Mouse (Mus musculus) ZHBTc4 (cell line): ENCODE results near the gene Nif3l1.

Source experiments
- DNase-seq: peaks from one replicate; pipeline ENCODE4 v3.0.0-alpha.2; 2011; ENCODE audit warnings: low read depth, low spot score

Nif3l1 gene

DNA sequence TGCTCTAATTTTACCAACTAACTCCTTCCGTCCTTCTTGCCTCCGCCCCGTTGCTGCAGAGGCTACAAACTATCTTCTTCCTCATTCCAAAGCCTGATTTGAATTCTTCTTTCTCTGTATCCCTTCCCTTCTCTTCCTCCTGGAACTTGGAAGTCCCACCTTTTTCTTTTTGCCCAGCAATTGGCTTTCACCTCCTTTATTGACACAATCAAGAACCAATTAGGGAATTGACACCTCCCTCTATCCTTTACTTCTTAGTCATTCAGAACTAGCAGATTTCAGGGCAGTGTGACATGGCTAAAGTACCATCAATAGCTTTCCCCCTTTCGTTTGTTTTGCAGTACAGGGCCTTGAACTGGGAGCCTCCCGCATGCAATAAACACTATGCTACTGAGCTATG is 13.2 kb downstream of the Nif3l1 start:
- DNase-seq = peak; percentile 72

DNA sequence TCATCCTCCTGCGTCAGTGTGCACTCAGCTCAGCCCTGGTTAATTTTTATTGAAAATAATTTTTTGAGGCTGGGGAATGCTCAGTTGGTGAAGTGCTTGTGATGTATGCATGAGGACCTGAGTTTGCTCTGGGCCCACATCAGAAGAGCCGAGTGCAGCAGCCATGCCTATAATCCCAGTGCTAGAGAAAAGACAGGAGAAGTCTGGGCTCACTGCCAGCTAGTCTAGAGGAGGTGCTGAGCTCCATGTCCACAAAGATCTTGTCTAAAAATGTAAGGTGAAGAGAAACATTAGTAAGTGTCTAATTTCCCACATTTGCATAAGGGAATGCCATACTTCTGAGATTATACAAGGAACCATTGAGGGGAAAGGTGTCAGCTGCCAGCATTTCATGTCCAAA is 13.9 kb downstream of the Nif3l1 start:
- no peak for DNase-seq

DNA sequence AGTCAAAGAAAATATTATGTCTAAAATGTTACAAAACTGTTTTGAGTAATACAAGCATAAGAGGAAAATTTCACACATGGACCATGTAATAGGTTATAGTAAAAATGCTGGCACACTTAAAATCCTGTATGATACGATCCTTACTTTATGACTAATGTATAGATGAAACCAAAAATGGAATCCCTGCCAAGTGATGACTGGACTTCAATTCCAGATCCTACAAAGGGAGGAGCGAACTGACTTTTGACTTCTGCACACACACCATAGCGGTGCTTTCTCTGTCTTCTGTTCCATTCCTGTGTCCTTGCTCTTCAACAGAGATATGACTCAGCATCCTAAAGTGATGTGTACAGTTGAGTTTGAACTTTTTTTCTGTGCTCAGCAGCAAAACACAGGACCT is 15.6 kb downstream of the Nif3l1 start:
- no peak for DNase-seq

DNA sequence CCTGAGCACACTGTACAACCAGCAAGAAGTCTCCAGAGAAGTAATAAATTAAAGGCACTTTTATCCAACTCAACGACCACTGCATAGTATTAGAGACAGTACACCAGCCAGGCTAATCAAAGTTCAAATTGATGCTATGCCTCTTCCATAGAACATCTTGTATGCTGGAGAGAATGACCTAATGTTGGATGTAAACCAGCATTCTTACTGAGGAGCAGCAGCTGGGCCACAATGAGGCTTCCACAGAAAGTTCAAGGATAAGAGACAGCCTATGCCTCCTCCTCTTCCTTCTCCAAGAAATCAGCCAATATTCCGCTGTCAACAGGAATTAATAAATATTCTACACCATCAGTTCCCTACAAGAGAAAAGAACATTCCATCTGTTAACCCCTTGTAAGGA is 19.0 kb downstream of the Nif3l1 start:
- no peak for DNase-seq

DNA sequence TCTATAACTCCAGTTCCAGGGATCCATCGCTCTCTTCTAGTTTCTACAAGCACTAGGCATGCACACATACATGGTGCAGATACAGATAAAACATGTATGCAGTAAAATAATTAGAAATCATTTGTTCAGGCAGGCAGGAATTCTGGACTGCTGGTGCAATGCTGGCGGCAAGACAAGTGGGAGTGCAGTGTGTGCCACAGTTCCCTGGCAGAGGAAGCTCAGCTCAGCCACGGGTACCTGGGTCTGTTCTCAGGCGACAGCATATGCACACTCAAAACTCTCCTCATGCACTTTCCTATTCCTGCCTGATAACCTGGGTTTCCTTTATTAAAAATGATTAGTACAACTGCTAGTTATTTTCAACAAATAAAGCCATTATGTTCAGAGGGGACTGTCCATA is 20.1 kb downstream of the Nif3l1 start:
- DNase-seq = no peak

DNA sequence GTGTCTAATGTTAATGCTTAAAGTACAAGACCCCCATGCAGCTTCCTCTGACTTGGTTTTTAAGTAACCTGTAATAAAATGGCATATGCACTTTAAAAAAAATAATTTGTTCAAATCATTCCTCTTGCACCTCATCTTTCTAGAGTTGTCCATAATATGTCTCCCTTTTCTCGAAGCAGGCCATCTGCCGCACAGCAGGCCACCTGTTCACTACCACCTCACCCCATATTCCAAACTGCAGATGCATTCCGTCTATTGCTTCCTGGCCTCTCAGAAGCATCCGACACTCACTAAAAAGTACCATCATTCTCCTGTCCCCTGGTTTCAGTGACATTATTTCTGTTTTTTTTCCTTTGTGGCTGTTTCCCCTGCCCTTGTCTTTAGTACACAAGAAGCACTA is 20.6 kb downstream of the Nif3l1 start:
- DNase-seq = no peak

DNA sequence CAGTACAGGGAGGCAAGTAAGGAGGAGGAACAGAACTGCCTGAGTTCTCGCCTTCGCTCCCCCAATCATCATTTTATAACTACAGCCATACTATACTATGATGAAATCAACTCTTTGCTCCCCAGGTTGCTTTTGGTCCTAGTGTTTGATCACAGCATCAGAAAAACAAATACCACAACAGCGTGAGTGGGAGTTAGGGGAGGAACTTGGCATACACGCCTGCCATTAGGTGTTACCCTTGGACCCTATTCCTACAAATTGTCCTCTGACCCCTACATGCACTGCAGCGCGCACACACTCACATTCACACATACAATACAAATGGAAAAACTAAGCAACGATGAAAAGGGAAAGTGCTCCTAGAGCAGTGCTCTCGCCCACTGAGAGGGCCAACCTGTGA is 30.7 kb downstream of the Nif3l1 start:
- no peak for DNase-seq

DNA sequence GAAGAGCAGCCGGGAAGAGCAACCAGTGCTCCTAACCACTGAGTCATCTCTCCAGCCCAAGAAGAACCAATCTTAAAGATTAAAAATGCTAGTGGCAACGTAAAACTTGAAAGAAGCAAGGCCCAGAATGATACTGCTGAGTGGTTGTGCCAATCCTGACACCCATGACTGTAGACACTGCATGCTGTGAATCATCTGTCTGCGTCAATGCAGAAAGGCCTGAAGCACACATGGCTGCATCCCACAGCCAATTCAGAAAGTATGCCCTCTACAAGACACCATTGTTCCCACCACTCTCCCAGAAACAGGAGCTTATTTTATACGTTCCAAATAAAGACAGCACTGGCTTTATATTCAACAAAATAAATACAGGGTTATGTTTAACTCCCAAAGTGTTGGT is 37.7 kb downstream of the Nif3l1 start:
- no peak for DNase-seq

DNA sequence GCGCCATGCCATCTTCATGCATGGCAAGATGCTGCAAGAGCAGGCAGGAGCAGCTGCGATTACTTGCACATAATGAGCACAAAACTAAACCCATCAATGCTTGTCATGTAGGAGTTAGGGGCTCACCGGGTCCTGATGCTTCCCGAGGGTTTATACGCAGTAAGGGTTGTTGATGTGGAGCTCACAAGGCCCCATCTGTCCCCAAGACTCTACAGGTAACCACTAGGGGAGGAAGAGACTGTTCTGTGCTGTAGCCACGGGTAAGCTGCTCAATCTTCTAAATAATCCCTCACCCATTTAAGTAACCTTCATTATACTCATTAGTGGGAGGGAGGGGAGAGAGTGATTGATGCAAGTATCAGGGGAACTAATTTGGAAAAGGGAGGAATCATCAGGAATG is 50.7 kb downstream of the Nif3l1 start:
- DNase-seq = no peak

DNA sequence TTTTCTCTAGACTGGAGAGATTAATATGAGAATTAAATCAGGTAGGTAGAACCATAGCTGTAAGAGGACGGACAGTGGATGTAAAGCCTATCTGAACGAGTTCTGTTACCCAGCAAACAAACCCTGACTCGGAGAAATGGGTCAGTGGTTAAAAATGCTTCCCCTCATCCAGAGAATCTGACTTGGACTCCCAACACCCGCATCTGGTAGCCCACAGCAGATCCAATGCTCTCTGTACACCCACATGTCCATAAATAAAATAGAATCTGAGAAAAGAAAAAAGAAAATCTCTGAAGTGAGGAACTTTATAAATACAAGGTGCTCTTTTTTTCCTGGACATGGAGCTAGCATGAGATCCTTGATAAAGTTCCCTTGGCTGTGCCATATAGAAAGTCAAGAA is 52.7 kb downstream of the Nif3l1 start:
- no peak for DNase-seq

DNA sequence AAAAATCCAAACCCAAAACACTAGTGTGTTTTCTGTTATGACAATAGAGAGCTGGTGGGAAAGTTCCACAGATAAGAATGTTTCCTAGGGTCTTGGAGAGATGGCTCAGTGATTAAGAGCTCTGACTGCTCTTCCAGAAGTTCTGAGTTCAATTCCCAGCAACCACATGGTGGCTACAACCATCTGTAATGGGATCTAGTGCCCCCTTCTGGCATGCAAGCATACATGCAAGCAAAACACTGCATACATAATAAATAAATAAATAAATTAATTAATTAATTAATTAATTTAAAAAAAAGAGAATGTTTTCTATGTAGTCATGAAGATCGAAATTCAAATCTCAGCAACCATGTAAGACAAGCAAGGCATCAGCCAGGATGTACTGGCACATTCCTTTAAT is 53.8 kb downstream of the Nif3l1 start:
- DNase-seq = peak; percentile 46

DNA sequence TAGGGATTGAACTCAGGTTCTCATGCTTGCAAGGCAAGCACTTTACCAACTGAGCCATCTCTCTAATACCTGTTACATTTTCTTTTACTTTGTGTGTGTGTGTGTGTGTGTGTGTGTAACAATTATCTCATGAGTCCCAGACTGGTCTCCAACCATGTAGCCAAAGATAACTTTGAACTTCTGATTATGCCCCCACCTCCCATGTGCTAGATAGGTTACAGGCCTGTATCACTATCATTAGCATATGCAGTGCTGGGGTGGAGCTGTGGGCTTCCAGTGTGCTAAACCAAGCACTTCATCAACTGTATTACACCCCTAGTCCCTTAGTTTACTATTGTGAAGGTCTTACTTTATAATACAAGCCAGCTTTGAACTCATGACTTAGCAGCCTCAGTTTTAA is 58.2 kb downstream of the Nif3l1 start:
- no peak for DNase-seq

DNA sequence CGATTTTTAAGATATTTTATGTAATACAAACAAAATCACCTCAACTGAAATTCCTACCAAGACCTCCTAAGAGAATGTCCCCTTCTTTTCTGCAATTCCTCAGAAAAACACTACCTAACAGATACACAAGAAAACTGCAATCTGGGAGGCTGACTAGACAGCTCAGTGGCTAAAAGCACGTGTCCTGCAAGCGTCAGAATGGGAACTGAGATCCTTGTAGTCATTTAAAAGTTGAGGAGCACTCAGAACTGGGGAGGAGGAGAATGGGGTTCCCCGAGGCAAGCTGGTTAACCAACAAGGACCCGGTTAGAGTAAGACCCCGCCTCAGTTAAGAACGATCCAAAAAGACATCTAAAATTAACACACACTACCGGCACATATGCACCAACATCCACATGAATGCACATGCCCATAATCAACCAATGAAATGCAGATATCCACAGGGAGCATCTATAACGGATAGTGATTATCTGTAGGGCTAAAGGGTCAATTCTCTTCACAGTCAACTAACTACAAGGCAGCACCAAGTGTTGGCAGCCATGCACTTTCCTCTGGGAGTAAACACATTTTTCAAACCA is 58.9 kb downstream of the Nif3l1 start:
- no peak for DNase-seq

DNA sequence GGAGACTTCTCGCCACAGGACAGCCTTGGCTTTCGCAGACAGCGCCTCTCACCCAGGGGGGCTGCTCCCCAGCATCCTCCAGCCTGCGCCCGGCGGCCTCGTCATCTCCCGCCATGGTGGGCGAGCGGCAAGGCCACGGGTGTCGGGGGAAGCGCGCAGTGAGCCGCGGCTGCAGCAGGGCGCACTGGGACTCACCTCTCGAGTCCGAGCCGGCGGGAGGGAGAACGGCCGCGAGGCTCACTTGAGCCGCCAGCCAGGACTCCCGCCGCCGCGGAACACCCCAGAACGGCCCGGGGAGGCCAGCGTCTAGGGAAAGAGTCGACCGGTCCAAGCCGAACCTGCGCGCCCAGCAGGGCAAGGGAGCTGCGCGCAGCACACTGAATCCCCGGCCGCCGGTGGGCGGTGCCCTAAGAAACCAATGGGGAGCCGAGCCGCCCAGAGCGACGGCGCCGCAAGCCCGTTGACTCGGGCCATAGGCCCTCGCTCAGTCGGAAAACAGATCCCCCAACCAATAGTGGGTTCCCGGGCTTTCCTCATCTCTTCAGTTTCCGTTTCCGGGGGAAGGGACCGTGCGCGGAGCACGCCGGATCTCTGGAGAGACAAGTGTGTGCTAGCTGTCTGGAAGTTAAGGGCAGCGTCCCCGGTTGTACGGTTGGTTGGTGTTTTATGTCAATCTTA is 59.8 kb downstream of the Nif3l1 start, which contains the start of gene Orc2:
Gene Orc2, minus strand, starts transcription at position 533 of the 678 bp plus-strand sequence.
- DNase-seq = peak; percentile 98

DNA sequence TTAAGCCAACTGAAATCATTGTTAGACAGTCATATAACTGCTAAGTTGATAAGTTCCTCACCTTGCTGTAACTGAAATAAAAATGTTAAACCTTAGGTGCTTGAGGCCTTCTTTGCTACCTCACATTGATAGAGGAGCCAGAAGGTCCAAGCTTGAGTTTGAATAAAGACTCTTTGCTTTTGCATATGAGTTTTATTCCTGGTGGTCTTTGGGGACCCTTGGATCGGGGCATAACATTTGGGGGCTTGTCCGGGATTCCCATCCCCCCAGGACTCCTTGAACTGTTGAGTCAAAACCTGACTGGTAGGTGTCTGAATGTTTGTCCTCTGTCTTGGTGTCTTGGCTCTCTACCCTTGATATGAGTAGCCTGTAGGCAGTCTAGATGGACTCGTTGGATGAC is 62.3 kb downstream of the Nif3l1 start:
- peak; percentile 35 for DNase-seq
